Mouse (Mus musculus): ENCODE results near the gene Col16a1. TPM values are rescaled to one million over a fixed set of nuclear protein-coding genes. Genes with fewer than 3 reads are reported as not detected.
A peak's percentile ranks its signal among the peaks of the same experiment; 100 is the strongest.

The Col16a1 gene
- polyA plus RNA-seq, 1 experiment from 2014 or later, result 3.8 TPM

- WGBS, result 10% methylated on average over 14 of the region's 14 CpGs
- DNase-seq (ENCODE audit: low spot score), result no peak
- peaks cover 25% of the 10 kb centered on the region for H3K4me1 ChIP-seq
- H3K27ac ChIP-seq (replicated peaks), result peak overlapping the region; percentile 87
- no peaks in the 10 kb centered on the region for H3K27me3 ChIP-seq (ENCODE audit: low read depth, poor library complexity, severe bottlenecking)
- no peaks in the 10 kb centered on the region for H3K36me3 ChIP-seq
- H3K9me3 ChIP-seq (replicated peaks), result 0 out of 2 replicates have a peak, but pooled peaks cover 5% of the 10 kb centered on the region
- H3K4me3 ChIP-seq, result peak overlapping the region; percentile 82
Observed at GRCm38 (mm10) chr4:130107065-130107443, 59.4 kb downstream of the Col16a1 start.

DNA sequence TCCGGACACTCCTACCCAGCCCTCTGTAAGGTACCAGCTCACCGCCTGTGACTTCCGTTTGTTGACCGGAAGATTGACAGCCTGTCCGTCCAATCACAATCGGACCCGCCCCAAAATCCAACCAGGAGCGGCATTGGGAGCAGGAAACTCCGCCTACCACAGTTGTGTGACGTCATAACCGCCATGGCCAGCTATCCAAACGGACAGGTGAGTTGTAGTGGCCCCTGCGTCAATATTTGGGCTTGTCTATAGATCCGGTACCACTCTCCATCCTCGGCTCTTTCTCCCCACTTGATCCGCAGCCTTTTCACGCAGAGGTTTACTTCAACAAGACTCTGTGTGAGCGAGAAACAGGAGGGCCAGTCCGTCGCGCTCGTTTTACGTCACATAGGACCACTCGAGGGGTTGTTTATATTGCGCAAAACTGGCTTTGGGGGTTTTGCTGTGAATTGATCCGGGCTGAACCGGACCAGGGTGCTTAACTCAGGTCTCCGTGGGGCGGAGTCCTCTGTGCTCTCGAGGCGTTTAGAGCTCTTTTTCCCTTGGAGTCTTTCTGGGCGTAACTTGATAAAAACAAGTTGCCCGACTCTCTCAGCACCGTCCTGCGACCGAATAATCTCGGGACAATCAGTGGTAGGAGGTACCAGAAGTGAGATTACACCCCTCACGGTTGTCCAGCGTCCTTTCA is 59.9 kb downstream of the Col16a1 start:
- no peaks in the 10 kb centered on the region for H3K27me3 ChIP-seq (ENCODE audit: low read depth, poor library complexity, severe bottlenecking)
- no peaks in the 10 kb centered on the region for H3K36me3 ChIP-seq
- 0 out of 2 replicates have a peak, but pooled peaks cover 5% of the 10 kb centered on the region for H3K9me3 ChIP-seq (replicated peaks)
- 1% methylated on average over 39 of the region's 39 CpGs for WGBS
- H3K4me3 ChIP-seq, result peak overlapping the region; percentile 82
- DNase-seq (ENCODE audit: low spot score), result peak; percentile 99
- H3K27ac ChIP-seq (replicated peaks), result peak overlapping the region; percentile 87
- H3K4me1 ChIP-seq, result peaks cover 22% of the 10 kb centered on the region

DNA sequence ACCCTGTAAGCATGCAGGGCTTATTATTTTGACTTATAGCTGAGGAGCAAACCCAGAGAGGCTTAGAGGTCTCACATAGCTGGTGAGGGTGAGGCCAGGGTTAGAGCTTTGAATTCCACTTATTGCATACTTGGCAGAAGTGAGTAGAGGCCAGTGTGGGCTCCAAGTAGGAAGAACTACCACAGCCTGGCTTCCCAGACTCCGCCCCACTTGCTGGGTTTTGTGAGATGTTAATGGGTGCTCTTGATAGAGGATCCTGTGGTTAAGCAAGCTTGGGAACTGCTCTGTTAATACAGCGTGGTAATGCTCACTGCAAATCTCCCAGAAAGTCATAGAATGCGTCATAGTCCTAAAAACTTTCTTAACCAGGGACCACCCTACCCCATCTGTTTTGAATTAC is 61.3 kb downstream of the Col16a1 start:
- Histone ChIP-seq H3K4me3 (no peak overlapping the region), H3K27me3 (ENCODE audit: low read depth, poor library complexity, severe bottlenecking) (no peaks in the 10 kb centered on the region), H3K27ac (replicated peaks) (no peak overlapping the region), H3K36me3 (peaks cover 2% of the 10 kb centered on the region; the same call in 1 of the 2 replicates), H3K9me3 (replicated peaks) (0 out of 2 replicates have a peak, but pooled peaks cover under 1% of the 10 kb centered on the region), H3K4me1 (peaks cover 19% of the 10 kb centered on the region)
- no peak for DNase-seq (ENCODE audit: low spot score)
- 92% methylated on average over 3 of the region's 3 CpGs for WGBS

- peaks cover 19% of the 10 kb centered on the region for H3K4me1 ChIP-seq
- no peak overlapping the region for H3K27ac ChIP-seq (replicated peaks)
- WGBS, result 95% methylated on average over 9 of the region's 9 CpGs
- H3K27me3 ChIP-seq (ENCODE audit: low read depth, poor library complexity, severe bottlenecking), result no peaks in the 10 kb centered on the region
- H3K4me3 ChIP-seq, result no peak overlapping the region
- no peak for DNase-seq (ENCODE audit: low spot score)
- peaks cover 2% of the 10 kb centered on the region; the same call in 1 of the 2 replicates for H3K36me3 ChIP-seq
- no peaks in the 10 kb centered on the region for H3K9me3 ChIP-seq (replicated peaks)
Observed at GRCm38 (mm10) chr4:130109666-130110065, 62.0 kb downstream of the Col16a1 start.

GRCm38 (mm10) chr4:130110091-130110490 is 62.5 kb downstream of the Col16a1 start:
- H3K27me3 ChIP-seq (ENCODE audit: low read depth, poor library complexity, severe bottlenecking), result no peaks in the 10 kb centered on the region
- no peak for DNase-seq (ENCODE audit: low spot score)
- 88% methylated on average over 7 of the region's 7 CpGs for WGBS

DNA sequence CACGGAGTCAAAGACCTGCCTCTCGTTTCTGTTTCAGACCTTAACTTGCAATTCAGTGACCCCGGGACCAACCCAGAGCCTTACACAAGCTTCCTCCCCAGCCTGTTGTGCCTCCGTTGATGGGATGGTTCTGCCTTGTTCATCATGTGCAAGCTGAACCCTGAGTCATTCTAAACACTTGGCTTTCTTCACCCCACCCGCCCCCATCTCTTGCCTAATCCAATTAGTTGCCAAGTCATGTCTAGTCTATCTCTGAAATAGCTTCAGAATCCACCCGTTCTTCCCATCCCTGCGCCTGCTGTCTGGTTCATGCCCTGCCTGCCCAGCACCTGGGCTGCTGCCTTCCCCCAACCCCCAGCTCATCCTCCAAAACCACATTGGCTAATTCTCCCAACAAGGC is 64.7 kb downstream of the Col16a1 start:
- no peaks in the 10 kb centered on the region for H3K27me3 ChIP-seq (ENCODE audit: low read depth, poor library complexity, severe bottlenecking)
- DNase-seq (ENCODE audit: low spot score), result no peak
- peaks cover 2% of the 10 kb centered on the region; the same call in 1 of the 2 replicates for H3K36me3 ChIP-seq
- H3K27ac ChIP-seq (replicated peaks), result no peak overlapping the region
- peaks cover 15% of the 10 kb centered on the region for H3K4me1 ChIP-seq
- H3K9me3 ChIP-seq (replicated peaks), result no peaks in the 10 kb centered on the region
- H3K4me3 ChIP-seq, result no peak overlapping the region
- WGBS, result 86% methylated on average over 7 of the region's 7 CpGs

More at GRCm38 (mm10) chr4:130110091-130110490, 62.5 kb downstream of the Col16a1 start:
- Histone ChIP-seq H3K9me3 (replicated peaks) (no peaks in the 10 kb centered on the region), H3K4me1 (peaks cover 19% of the 10 kb centered on the region), H3K4me3 (no peak overlapping the region), H3K36me3 (peaks cover 2% of the 10 kb centered on the region; the same call in 1 of the 2 replicates), H3K27ac (replicated peaks) (no peak overlapping the region)

GRCm38 (mm10) chr4:130112732-130113131 is 65.1 kb downstream of the Col16a1 start:
- Histone ChIP-seq H3K36me3 (peaks cover 2% of the 10 kb centered on the region; the same call in 1 of the 2 replicates), H3K27me3 (ENCODE audit: low read depth, poor library complexity, severe bottlenecking) (no peaks in the 10 kb centered on the region), H3K4me1 (peaks cover 15% of the 10 kb centered on the region), H3K27ac (replicated peaks) (no peak overlapping the region), H3K4me3 (no peak overlapping the region), H3K9me3 (replicated peaks) (no peaks in the 10 kb centered on the region)
- DNase-seq (ENCODE audit: low spot score), result no peak
- WGBS, result 97% methylated on average over 1 of the region's 1 CpGs

GRCm38 (mm10) chr4:130120752-130121151 is 73.1 kb downstream of the Col16a1 start:
- DNase-seq (ENCODE audit: low spot score), result no peak
- 79% methylated on average over 4 of the region's 4 CpGs for WGBS
- peaks cover 49% of the 10 kb centered on the region for H3K36me3 ChIP-seq

DNA sequence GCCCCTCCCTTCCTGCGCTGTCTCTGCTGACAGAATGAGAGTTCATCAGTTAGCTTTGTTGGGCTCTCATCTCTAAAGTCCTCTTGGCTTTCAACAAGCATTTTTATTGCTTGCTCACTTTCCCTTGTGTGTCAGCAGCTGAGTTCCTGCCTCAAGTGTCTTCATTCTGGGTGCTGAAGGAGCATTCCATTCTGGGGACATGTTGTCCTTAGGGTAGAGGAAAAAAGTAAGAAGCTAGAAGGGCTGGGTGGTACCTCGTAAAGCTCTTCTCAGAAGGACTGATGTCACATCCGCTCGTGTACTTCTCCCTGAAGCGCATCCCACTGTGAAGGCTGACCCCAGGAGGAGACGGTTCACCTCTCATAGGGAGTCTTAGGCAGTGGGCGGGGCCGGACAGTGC is 73.9 kb downstream of the Col16a1 start:
- DNase-seq (ENCODE audit: low spot score), result no peak
- Histone ChIP-seq H3K4me3 (no peak overlapping the region), H3K9me3 (replicated peaks) (no peaks in the 10 kb centered on the region), H3K36me3 (peaks cover 57% of the 10 kb centered on the region), H3K27ac (replicated peaks) (no peak overlapping the region), H3K4me1 (no peaks in the 10 kb centered on the region; the same call in 1 of the 2 replicates), H3K27me3 (ENCODE audit: low read depth, poor library complexity, severe bottlenecking) (no peaks in the 10 kb centered on the region)
- 65% methylated on average over 8 of the region's 8 CpGs for WGBS

More at GRCm38 (mm10) chr4:130120752-130121151, 73.1 kb downstream of the Col16a1 start:
- H3K27me3 ChIP-seq (ENCODE audit: low read depth, poor library complexity, severe bottlenecking), result no peaks in the 10 kb centered on the region
- no peak overlapping the region for H3K27ac ChIP-seq (replicated peaks)
- no peaks in the 10 kb centered on the region; the same call in 1 of the 2 replicates for H3K4me1 ChIP-seq
- no peak overlapping the region for H3K4me3 ChIP-seq
- no peaks in the 10 kb centered on the region for H3K9me3 ChIP-seq (replicated peaks)

- no peak overlapping the region for H3K4me3 ChIP-seq
- H3K4me1 ChIP-seq, result no peaks in the 10 kb centered on the region; the same call in 1 of the 2 replicates
- H3K27me3 ChIP-seq (ENCODE audit: low read depth, poor library complexity, severe bottlenecking), result no peaks in the 10 kb centered on the region
- H3K36me3 ChIP-seq, result peaks cover 71% of the 10 kb centered on the region
- H3K27ac ChIP-seq (replicated peaks), result no peak overlapping the region
- H3K9me3 ChIP-seq (replicated peaks), result no peaks in the 10 kb centered on the region
- 96% methylated on average over 5 of the region's 5 CpGs for WGBS
- no peak for DNase-seq (ENCODE audit: low spot score)
Observed at GRCm38 (mm10) chr4:130123020-130123419, 75.4 kb downstream of the Col16a1 start.

DNA sequence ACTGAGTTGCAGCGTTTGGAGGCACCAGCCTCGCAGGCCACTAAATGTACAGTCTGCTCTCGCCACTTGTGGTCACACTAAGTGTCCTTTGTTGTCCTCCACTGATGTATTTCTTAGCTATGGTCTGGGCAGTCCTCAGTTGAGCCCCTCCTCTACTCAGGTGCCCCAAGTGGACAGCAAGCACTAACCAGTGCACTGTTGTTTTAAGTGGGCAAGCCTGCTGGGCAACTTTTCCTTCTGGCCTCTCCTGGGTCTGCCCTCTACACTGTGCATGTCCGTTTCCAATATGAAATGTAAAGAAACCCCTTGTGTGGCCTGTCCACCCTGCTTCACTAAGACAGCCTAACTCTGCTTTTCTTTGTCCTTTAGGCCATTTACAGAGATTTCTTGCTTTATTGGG is 76.5 kb downstream of the Col16a1 start:
- H3K9me3 ChIP-seq (replicated peaks), result no peaks in the 10 kb centered on the region
- H3K4me1 ChIP-seq, result no peaks in the 10 kb centered on the region; the same call in 1 of the 2 replicates
- DNase-seq (ENCODE audit: low spot score), result no peak
- no peak overlapping the region for H3K4me3 ChIP-seq
- no peak overlapping the region for H3K27ac ChIP-seq (replicated peaks)
- no peaks in the 10 kb centered on the region for H3K27me3 ChIP-seq (ENCODE audit: low read depth, poor library complexity, severe bottlenecking)
- WGBS, result 90% methylated on average over 4 of the region's 4 CpGs
- H3K36me3 ChIP-seq, result peaks cover 72% of the 10 kb centered on the region

- DNase-seq (ENCODE audit: low spot score), result no peak
- Histone ChIP-seq H3K4me3 (no peak overlapping the region), H3K27me3 (ENCODE audit: low read depth, poor library complexity, severe bottlenecking) (no peaks in the 10 kb centered on the region), H3K36me3 (peaks cover 72% of the 10 kb centered on the region), H3K27ac (replicated peaks) (no peak overlapping the region), H3K4me1 (no peaks in the 10 kb centered on the region; the same call in 1 of the 2 replicates), H3K9me3 (replicated peaks) (no peaks in the 10 kb centered on the region)
- 94% methylated on average over 6 of the region's 6 CpGs for WGBS
Observed at GRCm38 (mm10) chr4:130125164-130125563, 77.5 kb downstream of the Col16a1 start.

- Histone ChIP-seq H3K27ac (replicated peaks) (no peak overlapping the region; the same call in 1 of the 2 replicates), H3K4me3 (no peak overlapping the region), H3K4me1 (peaks cover 5% of the 10 kb centered on the region; the same call in 1 of the 2 replicates), H3K27me3 (ENCODE audit: low read depth, poor library complexity, severe bottlenecking) (no peaks in the 10 kb centered on the region), H3K9me3 (replicated peaks) (no peaks in the 10 kb centered on the region), H3K36me3 (peaks cover 71% of the 10 kb centered on the region)
- no peak for DNase-seq (ENCODE audit: low spot score)
- 81% methylated on average over 5 of the region's 5 CpGs for WGBS
Observed at GRCm38 (mm10) chr4:130125935-130126334, 78.3 kb downstream of the Col16a1 start.
